Mouse (Mus musculus): ENCODE data around the gene Prkag2.

Gene Prkag2

GRCm38 (mm10) chr5:24990460-24990859, 110.0 kb downstream of the Prkag2 start:
- DNase-seq: no peak

- no peak for DNase-seq
Observed at GRCm38 (mm10) chr5:24989683-24990082, 110.8 kb downstream of the Prkag2 start.

GRCm38 (mm10) chr5:24986956-24987355, 113.5 kb downstream of the Prkag2 start:
- DNase-seq: no peak

GRCm38 (mm10) chr5:24986204-24986940, 114.1 kb downstream of the Prkag2 start:
- no peak for DNase-seq

- DNase-seq: no peak
Observed at GRCm38 (mm10) chr5:24985434-24986176, 114.8 kb downstream of the Prkag2 start.

DNA sequence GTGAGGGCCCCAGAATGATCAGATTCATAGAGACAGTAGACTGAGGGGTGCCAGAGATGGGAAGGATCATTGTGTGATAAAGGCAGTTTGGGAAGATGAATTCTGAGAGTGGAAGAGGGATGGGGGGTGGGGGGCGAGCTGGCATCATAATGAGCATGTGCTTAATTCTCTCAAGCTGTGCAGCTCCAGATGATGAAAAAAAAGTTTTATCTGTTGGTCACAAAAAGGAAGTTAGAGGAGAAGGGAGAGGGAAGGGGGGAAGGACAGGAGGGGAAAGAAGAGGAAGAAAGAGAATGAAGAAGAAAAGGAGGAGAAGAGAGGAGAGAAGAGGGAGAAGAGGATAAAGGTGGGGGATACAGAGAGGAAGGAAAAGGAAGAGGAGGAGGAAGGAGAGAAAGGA, 116.3 kb downstream of the Prkag2 start:
- DNase-seq: no peak

- peak; percentile 29 to 60 for DNase-seq
Observed at GRCm38 (mm10) chr5:24983539-24983938, 116.9 kb downstream of the Prkag2 start.

- no peak for DNase-seq
Observed at GRCm38 (mm10) chr5:24982258-24982657, 118.2 kb downstream of the Prkag2 start.

- no peak for DNase-seq
Observed at GRCm38 (mm10) chr5:24981765-24982164, 118.7 kb downstream of the Prkag2 start.

GRCm38 (mm10) chr5:24979968-24980345, 120.5 kb downstream of the Prkag2 start:
- no peak for DNase-seq

DNA sequence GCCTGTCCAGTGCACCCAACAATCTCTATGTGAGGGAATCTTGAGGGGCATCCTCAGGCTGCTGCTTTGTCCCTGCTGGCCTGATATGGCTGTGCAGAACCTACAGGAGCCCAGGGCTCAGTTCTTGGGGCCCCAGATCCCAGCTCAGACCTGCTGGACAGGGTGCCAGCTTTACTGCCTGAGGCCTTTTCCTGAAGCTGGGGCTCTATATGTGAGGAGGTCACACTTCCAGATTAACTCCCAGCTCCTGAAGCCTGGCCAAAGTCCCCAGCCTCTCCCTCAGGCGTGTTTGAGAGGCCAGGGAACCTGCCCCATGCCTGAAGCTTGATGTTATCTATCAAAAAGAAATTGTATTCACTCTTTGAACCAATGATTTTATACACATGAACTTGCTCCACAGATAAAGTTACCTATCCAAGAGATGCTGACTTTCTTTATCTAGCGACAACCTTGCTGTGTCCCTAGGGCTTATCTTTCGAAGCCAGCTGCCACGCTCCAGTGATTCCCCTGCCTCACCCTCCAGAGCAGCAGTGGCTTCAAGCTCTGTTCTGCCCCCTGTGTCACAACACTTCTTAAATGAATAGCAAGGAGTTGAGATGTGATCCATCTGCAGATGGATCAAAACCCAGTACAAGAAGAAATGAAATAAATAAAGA, 121.0 kb downstream of the Prkag2 start:
- no peak for DNase-seq

DNA sequence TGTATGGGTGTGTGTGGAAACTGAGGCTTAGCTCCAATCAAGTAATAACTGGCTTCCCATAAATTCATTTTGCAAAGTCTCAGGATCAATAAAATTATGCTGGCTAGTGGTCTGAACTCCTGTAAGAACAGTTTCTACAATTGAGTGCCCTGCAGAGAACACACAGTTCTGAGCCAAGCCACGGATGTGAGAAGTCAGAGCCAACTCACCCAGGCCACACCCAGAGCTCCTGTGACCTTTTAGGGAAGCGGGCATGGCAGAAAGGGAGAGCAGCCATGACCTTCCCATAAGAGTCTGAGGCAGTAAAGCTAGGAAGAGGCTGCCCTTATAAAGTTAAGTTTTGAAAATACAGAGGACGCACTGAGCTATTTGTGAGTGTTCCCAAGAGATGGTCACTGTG, 123.5 kb downstream of the Prkag2 start:
- no peak for DNase-seq

GRCm38 (mm10) chr5:24976236-24976635, 124.2 kb downstream of the Prkag2 start:
- no peak for DNase-seq

DNA sequence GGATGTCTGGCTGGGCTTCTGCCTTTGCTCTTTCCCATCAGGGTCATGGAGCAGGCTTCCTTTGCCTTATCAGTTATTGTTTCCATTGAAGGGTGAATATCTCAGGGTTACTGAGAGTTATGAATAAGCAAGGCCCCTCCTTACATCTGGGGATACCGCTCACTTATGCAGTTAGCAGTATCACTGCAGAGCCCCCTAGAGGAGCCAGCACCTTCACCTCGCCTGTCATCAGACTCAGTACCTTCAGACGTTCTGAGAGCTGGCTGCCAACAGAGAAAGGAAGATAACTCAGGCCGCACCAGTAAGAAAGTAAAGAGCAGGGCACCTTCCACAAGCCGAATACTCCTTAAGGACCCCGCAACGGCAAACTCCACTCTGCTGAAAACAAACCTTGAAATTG, 125.3 kb downstream of the Prkag2 start:
- no peak for DNase-seq

DNA sequence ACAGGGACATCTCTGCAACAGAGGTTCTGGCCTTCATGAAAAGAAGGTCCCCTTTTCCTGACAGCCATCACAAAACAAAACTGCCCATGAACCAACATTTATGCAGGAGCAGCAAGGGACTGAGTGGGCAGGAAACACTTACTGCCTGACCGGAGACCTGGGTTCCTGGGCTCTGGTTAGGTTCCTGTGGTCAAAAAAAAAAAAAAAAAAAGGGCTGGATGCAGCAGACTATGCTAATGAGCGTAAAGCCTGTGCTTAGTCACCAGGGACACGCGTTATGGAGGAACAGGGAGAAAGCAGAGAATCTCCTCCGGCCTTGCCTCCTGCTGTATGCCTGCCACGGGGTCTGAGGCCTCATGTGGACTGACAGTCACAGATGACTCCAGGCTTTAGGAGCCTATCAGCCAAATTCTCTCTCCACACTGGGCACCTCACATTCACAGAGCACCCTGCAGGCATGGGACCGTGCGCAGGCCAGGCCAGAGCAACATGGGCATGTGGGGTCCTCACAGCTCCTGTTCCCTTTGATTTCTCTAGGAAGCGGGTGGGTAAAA, 126.7 kb downstream of the Prkag2 start:
- DNase-seq: no peak

DNA sequence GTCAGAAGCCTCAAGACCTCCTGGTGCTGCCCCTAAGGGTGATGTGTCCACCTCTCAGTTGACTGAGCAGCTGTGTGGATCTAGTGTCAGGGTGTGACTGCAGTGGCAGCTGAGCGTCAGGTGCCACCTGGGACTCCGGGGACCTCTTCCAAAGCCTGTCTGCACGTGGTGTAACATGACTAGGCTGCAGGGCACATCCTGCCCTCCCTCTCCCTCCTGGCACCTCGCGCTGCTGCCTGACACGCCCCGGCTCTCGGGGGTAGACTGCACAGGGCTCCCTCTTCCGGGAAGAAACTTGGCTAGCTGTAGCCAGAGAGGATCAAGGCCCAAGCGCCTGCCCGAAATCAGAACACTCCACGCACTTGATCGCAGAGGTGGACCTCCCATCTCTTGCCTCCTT, 127.2 kb downstream of the Prkag2 start:
- peak; percentile 11 to 27 for DNase-seq

DNA sequence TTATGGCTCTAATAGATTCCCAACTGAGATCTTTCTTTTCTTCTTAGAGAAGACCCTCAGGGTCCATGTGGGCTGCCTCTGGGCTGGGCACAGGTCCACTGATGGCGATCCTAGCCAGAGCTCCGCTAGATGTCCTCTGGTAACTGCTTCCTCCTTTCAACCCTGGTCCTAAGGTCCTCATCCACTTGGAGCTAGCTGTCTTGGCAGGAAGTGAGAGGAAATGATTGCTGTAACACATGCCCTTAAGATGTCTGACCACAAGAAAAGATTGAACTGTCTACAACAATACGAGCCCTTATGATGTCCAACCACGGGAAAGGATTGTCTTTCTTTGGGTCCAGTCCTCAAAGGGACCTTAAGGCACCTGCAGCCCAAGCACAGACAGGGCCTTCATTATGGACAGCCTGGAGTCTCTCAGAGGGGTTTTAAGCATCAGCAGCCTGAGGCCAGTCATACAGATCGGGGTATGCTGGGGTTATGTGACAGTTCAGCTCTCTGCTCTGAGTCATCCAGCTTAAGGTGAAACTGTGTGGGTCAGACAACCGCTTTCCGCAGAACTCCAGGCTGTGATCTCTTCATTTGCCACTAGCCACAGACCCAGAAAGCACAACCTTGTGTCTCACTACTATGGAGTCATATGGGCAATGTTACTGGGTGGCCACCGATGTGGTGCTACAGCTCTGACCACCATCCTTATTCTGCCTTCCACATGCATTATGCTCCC, 129.7 kb downstream of the Prkag2 start:
- no peak for DNase-seq

DNA sequence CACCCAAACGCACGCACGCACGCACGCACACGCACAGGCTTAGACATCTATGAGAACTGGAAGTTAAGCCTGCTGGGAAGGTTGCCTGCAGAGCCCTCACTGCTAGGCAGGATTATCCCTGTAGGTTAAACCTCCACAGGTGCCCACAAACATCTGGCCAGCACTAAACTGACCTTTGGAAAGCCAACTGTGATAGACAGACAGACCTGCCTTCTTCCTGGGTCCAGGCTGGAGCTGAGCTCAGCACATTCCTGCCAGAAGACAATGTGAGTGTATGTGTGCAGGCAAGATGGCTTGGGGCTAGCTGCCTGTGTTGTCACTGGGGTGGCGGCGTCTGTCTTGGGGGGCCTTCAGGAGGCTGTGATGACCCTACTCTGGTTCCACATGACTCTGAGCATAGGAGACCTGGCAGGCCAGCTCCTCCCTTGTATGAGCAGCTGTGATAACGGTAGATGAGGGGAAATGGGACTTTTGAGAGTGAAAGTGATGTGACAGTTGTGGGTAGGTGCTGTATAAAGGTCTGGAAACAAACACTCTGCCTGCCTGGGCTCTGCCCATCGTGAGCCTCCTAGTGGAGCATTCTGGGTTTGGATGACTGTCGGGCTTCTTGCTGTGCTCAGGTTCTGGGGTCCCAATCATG, 131.1 kb downstream of the Prkag2 start:
- DNase-seq: no peak

DNA sequence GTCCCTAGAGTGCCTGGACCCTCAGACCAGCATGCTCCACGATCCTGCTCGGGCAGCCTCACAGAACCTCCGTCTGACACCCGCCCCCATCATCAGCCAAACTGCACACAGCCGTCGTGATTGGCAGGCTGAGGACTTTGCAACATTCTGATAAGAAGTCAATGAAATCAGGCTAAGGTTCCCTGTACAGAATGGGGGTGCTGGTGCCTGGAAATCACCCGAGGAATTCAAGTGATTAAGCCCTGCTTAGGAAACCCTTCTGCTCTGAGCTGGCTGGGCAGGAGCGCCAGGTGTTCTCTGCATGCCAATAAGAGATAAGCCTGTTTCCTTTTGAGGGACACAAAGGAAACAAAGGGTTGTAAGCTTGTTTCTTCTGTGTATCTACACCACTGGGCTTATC, 131.7 kb downstream of the Prkag2 start:
- no peak for DNase-seq

DNA sequence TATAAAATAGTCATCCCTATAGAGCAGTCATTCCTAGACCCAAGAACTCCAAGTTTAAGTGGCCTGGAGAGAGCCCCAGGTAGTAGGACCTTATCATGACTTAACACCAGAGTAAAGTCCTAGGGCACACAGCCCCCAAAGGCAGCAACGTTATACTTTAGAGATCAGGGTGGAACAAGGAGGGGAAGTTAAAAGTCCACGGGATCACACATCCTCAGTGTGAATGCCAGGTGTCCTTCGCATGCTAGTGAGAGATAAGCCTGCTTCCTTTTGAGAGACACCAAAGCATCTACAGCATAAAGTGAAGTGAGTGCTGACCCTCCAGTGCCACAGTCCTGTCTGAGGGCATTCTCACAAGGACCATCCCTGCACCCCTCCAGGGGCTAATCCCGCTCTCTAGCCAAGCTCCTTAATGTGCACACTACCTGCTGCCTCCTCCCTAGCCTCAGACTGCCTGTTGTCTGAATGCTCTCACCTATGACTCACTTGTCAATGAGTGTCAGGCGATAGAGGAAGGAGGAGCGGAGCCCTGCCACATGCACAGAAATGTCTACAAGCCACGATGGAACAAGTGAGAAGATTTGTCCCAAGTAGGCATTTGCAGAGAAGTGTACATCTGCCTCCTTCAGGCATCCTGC, 132.4 kb downstream of the Prkag2 start:
- DNase-seq: no peak

DNA sequence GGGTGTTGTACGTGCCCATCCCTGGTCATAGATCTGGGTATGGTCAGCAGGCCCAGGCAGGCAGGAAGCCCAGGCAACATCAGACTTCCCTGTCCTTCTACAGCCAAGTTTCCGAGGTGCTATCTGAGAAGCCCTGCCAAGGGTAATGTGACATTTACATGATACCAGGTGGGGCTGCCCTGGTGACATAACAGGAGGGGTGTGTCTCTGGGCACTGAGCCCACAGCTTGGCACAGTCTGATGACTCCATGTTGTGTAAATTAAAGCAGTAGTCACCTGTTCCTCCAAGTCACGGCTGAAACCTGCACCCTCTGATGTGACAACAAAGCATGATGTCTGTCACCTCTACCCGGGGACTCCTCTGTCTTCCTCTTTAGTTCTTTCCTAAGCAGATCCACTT, 136.7 kb downstream of the Prkag2 start:
- no peak for DNase-seq

DNA sequence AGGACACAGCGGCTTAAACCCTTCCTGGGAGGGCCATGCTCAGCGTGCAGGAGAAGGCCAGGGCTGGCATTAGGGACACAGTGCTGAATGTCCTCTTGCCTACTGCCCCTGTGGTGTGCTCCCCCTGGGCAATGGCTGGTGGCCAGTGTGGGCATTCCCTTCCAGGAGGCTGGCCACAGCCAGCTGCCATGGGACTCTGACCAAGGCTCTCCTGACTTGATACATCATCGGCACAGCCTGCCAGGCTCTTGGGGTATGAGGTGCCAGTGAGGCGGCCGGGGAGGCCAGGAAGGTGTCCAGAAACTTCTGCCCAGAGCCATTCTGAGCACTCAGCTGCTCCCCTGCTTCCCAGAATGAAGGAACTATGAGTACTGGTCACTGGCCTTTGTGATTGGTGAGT, 139.7 kb downstream of the Prkag2 start:
- DNase-seq: no peak
